Mouse (Mus musculus) heart, postnatal 0 days (tissue): ENCODE measurements around the gene Ldlrad3.

Experiments used
- CTCF ChIP-seq: IDR thresholded peaks from 2 replicates; pipeline ENCODE4 v1.5.1; 2016; ENCODE audit warnings: antibody characterized with exemption, control low read depth, low read depth
- EP300 ChIP-seq: IDR thresholded peaks from 2 replicates; pipeline ENCODE4 v1.6.1; 2016; ENCODE audit warnings: antibody characterized with exemption, low read depth

DNA sequence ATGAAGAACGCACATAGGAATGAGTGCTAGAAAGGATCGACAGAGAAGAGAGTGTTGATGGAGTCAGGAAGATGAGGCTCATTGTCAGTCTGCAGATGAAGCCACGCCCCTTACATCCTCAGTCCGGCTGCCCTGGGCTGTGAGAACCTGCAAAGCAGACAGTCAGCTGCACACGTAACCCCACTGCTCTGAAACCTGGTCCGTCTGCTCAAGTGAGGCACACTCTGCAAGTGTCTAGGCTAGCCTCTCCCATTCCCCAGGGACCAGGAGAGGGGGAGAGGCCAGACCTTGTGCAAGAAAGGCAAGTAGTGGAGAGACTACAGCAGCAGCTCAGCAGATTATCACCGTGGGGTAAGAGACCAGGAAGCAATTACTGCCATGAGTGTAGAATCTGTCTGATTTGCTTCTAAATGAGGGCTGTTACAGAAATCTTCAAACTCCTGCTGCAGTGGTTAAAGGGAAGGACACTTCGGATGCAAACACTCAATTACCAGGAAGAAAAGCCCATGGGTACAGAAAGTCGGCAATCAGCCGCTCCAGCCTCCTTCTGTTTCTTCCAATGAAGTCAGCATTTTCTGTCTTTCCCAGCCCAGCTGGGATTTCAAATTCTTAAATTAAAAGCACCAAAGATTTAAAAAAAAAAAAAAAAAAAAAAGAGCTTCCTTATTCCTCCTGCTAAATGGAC lies 136.2 kb downstream of the Ldlrad3 start:
- TF ChIP-seq CTCF (no peak), EP300 (no peak)
